Mouse (Mus musculus) thymus, adult 2 months (tissue): ENCODE results near the gene Gm13212.
"Not testable (repeated sequence)": the region's sequence is repeated elsewhere in the genome, so short reads cannot be mapped to it uniquely, and the experiment has no call there.

Source experiments
- CTCF ChIP-seq: fragments of 200-500 bp; IDR thresholded peaks from 2 replicates; pipeline ENCODE4 v1.5.1; 2012; ENCODE audit warnings: mild to moderate bottlenecking, control low read depth, low read length, moderate library complexity, borderline replicate concordance; ENCODE audit not compliant: control insufficient read depth, poor library complexity, insufficient read depth; ENCODE audit errors: extremely low read depth
- POLR2A ChIP-seq: fragments of 200-500 bp; IDR thresholded peaks from 2 replicates; pipeline ENCODE4 v1.6.1; 2012; ENCODE audit warnings: mild to moderate bottlenecking, low read length, control low read depth, moderate library complexity; ENCODE audit not compliant: control insufficient read depth, poor library complexity, insufficient read depth; ENCODE audit errors: extremely low read depth

- not testable (repeated sequence) for TF ChIP-seq POLR2A, CTCF
These were observed at the start of gene Gm13212 for GRCm38 (mm10) chr4:145585078-145585477.
